Mouse (Mus musculus) intestine, postnatal 0 days (tissue): Measurements from ENCODE around the gene Gstt2. TPM values are rescaled to one million over a fixed set of nuclear protein-coding genes. Genes with fewer than 3 reads are reported as not detected.

ENCODE experiments used
- ATAC-seq: fragments of 200-750 bp; cut with Nextera tagmentation; 2 replicates; pipeline ENCODE4 v1.8.0; 2017; ENCODE audit warnings: mild to moderate bottlenecking, moderate TSS enrichment, moderate library complexity
- H3K27ac ChIP-seq: fragments of 300-500 bp; sonication (generic); 2 replicates; pipeline ENCODE4 v1.5.1; 2014; ENCODE audit warnings: mild to moderate bottlenecking, low read depth, low read length, moderate library complexity
- H3K27me3 ChIP-seq: fragments of 300-500 bp; sonication (generic); replicated peaks from 2 replicates; pipeline ENCODE4 v1.6.1; 2014; ENCODE audit warnings: low read length, mixed read lengths; ENCODE audit not compliant: control insufficient read depth, insufficient read depth
- H3K36me3 ChIP-seq: fragments of 300-500 bp; sonication (generic); 2 replicates; pipeline ENCODE4 v1.6.1; 2014; ENCODE audit warnings: mild to moderate bottlenecking, moderate library complexity; ENCODE audit not compliant: control insufficient read depth, insufficient read depth
- H3K4me1 ChIP-seq: fragments of 300-500 bp; sonication (generic); replicated peaks from 2 replicates; pipeline ENCODE4 v1.6.1; 2014; ENCODE audit warnings: antibody characterized with exemption, low read length, mixed read lengths; ENCODE audit not compliant: control insufficient read depth, insufficient read depth
- H3K4me2 ChIP-seq: fragments of 300-500 bp; sonication (generic); replicated peaks from 2 replicates; pipeline ENCODE4 v1.6.1; 2014; ENCODE audit warnings: low read depth, mild to moderate bottlenecking, moderate library complexity
- H3K4me3 ChIP-seq: fragments of 300-500 bp; sonication (generic); 2 replicates; pipeline ENCODE4 v1.5.1; 2014; ENCODE audit warnings: low read depth, low read length
- H3K9ac ChIP-seq: fragments of 300-500 bp; sonication (generic); 2 replicates; pipeline ENCODE4 v1.6.1; 2014; ENCODE audit warnings: mild to moderate bottlenecking, low read depth, low read length
- H3K9me3 ChIP-seq: fragments of 300-500 bp; sonication (generic); 2 replicates; pipeline ENCODE4 v1.6.1; 2016; ENCODE audit warnings: mixed run types; ENCODE audit not compliant: control insufficient read depth
- CTCF ChIP-seq: sonication (generic); IDR thresholded peaks from 2 replicates; pipeline ENCODE4 v1.5.1; 2016; ENCODE audit warnings: low read depth, mild to moderate bottlenecking, control low read depth, antibody characterized with exemption, moderate library complexity
- WGBS: fragments of 180-500 bp; shearing (Covaris S2); extraction: QIAGEN DNeasy Blood & Tissue Kit; methylation state at CpG from one replicate; pipeline ENCODE4 v1.1.7; 2014; 5-methylcytosine and 5-hydroxymethylcytosine counted together
- polyA plus RNA-seq: library from polyadenylated mRNA; unstranded; fragments of >200 nt; fragmentation: Nextera tagmentation; extraction: Ambion mirVana; gene quantifications from 2 replicates; pipeline ENCODE4 v1.2.1, GENCODE M21; 2015

Gene Gstt2
- polyA plus RNA-seq, 1 experiment from 2014 or later: 74.4 TPM

DNA sequence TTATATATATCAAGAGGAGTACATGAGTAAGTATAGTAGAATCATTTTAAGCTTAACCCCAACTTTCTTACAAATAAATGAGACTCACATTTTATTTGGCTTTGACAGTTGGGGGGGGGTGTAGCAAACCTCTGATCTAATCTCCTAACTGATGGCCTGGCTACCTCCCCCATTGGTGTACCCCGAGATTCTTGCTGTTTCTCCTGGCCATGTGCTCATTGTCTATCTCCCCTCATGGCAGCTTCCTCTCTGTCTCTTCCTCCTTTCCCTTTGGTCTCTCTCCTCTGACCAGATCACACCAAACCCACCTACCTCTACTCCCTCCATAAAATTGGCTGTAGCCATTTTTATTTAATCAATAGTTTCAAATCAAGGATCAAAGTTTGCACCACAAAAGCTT lies 13.4 kb downstream of the Gstt2 start:
- Histone ChIP-seq H3K4me1 (no peaks in the 10 kb centered on the region), H3K4me2 (no peak overlapping the region), H3K9me3 (no peaks in the 10 kb centered on the region), H3K27me3 (no peaks in the 10 kb centered on the region), H3K36me3 (no peaks in the 10 kb centered on the region), H3K9ac (no peak overlapping the region), H3K4me3 (no peak overlapping the region), H3K27ac (no peak overlapping the region)
- ATAC-seq: no peak
- no peak for TF ChIP-seq CTCF
- 95% methylated on average over 1 of the region's 1 CpGs for WGBS

DNA sequence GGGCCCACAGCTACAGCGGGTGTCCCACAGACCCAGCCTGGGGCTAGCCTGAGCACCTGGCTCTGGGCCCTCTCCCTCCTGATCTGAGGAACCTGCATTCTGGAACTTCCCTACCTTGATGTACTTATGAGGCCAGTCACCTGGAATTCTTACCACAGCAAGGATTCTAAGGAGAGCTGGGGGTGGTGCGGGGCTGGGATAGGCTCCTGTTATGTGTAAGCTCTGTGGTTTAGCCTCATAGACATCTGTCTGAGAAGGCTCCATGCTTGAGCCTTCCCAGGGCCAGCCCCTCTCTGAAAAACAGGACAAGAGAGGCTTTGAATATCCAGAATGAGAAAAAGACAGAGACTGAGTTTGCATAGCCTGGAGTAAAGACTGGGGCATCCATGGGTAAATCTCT lies 14.8 kb downstream of the Gstt2 start, which contains the start of gene Gstt4:
Gene Gstt4 (minus strand): TSS at position 101 of the 400 bp plus-strand sequence.
- H3K9me3 ChIP-seq: no peaks in the 10 kb centered on the region
- H3K27me3 ChIP-seq: no peaks in the 10 kb centered on the region
- no peak within 1 kb of the TSS for H3K27ac ChIP-seq
- no peak within 1 kb of the TSS for H3K4me3 ChIP-seq
- H3K4me1 ChIP-seq: no peaks in the 10 kb centered on the region
- no peak within 1 kb of the TSS for H3K4me2 ChIP-seq
- no peak for TF ChIP-seq CTCF
- ATAC-seq: no peak
- no peaks in the 10 kb centered on the region for H3K36me3 ChIP-seq
- WGBS: 88% methylated on average over 2 of the region's 2 CpGs
- no peak within 1 kb of the TSS for H3K9ac ChIP-seq

DNA sequence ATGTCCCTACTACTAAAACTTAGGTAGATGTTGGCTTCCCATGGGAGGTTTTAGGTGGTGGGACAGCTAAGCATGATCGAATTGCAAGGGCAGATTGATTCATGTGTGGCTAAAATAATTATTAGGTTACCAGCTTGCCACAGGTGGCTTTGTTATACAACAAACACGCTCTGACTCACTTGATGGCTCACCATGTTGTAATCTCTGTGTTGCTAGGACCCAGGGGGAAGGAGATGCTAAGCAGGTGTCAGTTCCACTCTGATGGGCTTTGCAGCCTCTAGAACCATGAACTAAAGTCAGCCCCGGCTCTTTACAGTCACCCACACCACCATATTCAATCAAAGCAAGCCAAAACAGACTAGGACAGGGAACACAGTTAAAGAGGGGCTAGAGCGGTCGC lies 17.3 kb downstream of the Gstt2 start:
- no peak overlapping the region for H3K4me3 ChIP-seq
- no peaks in the 10 kb centered on the region for H3K27me3 ChIP-seq
- no peak overlapping the region for H3K9ac ChIP-seq
- H3K4me2 ChIP-seq: no peak overlapping the region
- WGBS: 86% methylated on average over 5 of the region's 5 CpGs
- H3K9me3 ChIP-seq: no peaks in the 10 kb centered on the region
- H3K36me3 ChIP-seq: no peaks in the 10 kb centered on the region
- H3K4me1 ChIP-seq: no peaks in the 10 kb centered on the region
- no peak for ATAC-seq
- TF ChIP-seq CTCF: no peak
- no peak overlapping the region for H3K27ac ChIP-seq

GRCm38 (mm10) chr10:75818641-75819040 lies 18.6 kb downstream of the Gstt2 start:
- no peaks in the 10 kb centered on the region for H3K36me3 ChIP-seq
- H3K4me2 ChIP-seq: no peak overlapping the region
- no peaks in the 10 kb centered on the region for H3K9me3 ChIP-seq
- ATAC-seq: no peak
- H3K4me3 ChIP-seq: no peak overlapping the region
- peak; percentile 52 for TF ChIP-seq CTCF
- H3K27me3 ChIP-seq: no peaks in the 10 kb centered on the region
- H3K27ac ChIP-seq: no peak overlapping the region
- H3K4me1 ChIP-seq: no peaks in the 10 kb centered on the region
- H3K9ac ChIP-seq: no peak overlapping the region
- 69% methylated on average over 10 of the region's 10 CpGs for WGBS

DNA sequence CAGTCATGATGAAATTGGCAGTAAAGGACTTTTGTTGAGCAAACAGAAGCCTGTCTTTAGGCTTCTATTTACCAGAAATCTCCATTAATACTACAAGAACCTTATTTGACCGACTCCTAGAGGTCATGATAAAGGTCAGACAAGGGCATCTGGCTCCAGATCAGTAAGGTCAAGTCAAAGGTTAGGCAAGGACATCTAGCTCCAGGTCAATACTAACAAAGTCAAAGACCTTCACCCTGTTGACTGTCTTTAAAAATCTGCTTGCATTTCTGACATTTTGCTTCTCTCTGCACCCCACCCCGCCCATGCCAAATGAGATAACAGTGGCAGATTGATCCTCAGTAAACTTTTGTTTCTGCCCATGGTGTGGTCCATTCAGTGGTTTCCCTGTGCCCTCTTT lies 33.0 kb downstream of the Gstt2 start:
- WGBS: 63% methylated on average over 2 of the region's 2 CpGs

GRCm38 (mm10) chr10:75798176-75798696 lies 39.0 kb downstream of the Gstt2 start, which contains the start of gene Gstt1:
Gstt1 (minus strand) TSS chr10:75798584.
- no peaks in the 10 kb centered on the region for H3K36me3 ChIP-seq
- peaks cover 5% of the 10 kb centered on the region; the same call in 1 of the 2 replicates for H3K4me1 ChIP-seq
- H3K9me3 ChIP-seq: no peaks in the 10 kb centered on the region
- H3K9ac ChIP-seq: peak within 1 kb of the TSS; percentile 32
- H3K4me2 ChIP-seq: peak within 1 kb of the TSS; percentile 93
- ATAC-seq: no peak; the same call in 1 of the 2 replicates
- no peaks in the 10 kb centered on the region for H3K27me3 ChIP-seq
- H3K27ac ChIP-seq: no peak within 1 kb of the TSS
- WGBS: 4% methylated on average over 18 of the region's 18 CpGs
- peak within 1 kb of the TSS; percentile 49 for H3K4me3 ChIP-seq
- no peak for TF ChIP-seq CTCF

More for the DNA sequence above, 33.0 kb downstream of the Gstt2 start:
- no peaks in the 10 kb centered on the region for H3K9me3 ChIP-seq
- ATAC-seq: no peak
- H3K4me2 ChIP-seq: no peak overlapping the region
- H3K27me3 ChIP-seq: no peaks in the 10 kb centered on the region
- no peaks in the 10 kb centered on the region for H3K4me1 ChIP-seq
- TF ChIP-seq CTCF: no peak
- no peak overlapping the region for H3K27ac ChIP-seq
- H3K4me3 ChIP-seq: no peak overlapping the region
- H3K9ac ChIP-seq: no peak overlapping the region
- H3K36me3 ChIP-seq: no peaks in the 10 kb centered on the region
